Comparison of ENCODE assay signal across 8 mouse cellular contexts in genomic region chr17:22799707-22800106, GRCm38 (mm10).
DNase-seq lines count a peak whose midpoint lies in the region.
"Had no signal": no experiment of that assay in that cellular context is flagged by ENCODE, and none has a peak within 500 bp of the region (broad histone marks: within the 10 kb centered on the region; RNA-seq: fewer than 3 reads in every experiment).

No protein-coding gene starts in this region.

- peak; percentile 44 for DNase-seq in kidney, postnatal 10 days
- DNase-seq in kidney, adult 11 months, result no peak
- peak; percentile 39 for DNase-seq in A20 (ENCODE audit: low read depth, low spot score)
- peak; percentile 52 for DNase-seq in ES-CJ7 (ENCODE audit: low read depth, low spot score)
- DNase-seq in induced T-regulatory cell, adult 2 months (ENCODE audit: low read depth), result peak; percentile 55
- no peak for DNase-seq in adrenal gland, postnatal 4 days (ENCODE audit: low spot score in 2 of 2)
- DNase-seq in layer of hippocampus, adult 8-10 months (ENCODE audit: low spot score in 2 of 2), result no peak
- DNase-seq: adrenal gland, postnatal 14 days had no signal

Comparison
In these comparisons a context has a peak if more than half of its experiments do, and no peak if none do; other contexts are left out.
1. DNase-seq: peak in kidney, postnatal 10 days (single experiment), A20 (single experiment), ES-CJ7 (single experiment) and induced T-regulatory cell, adult 2 months (single experiment); none in kidney, adult 11 months (single experiment), adrenal gland, postnatal 4 days (0 of 2) and layer of hippocampus, adult 8-10 months (0 of 2).